Mouse (Mus musculus) G1E (cell line): Measurements from ENCODE around the gene Pdk1. TPM values are rescaled to one million over a fixed set of nuclear protein-coding genes. Genes with fewer than 3 reads are reported as not detected.

ENCODE experiments used
- ATAC-seq: 2 replicates; pipeline ENCODE4 v1.8.0; 2016; ENCODE audit warnings: mild to moderate bottlenecking; ENCODE audit not compliant: insufficient number of reproducible peaks, poor library complexity, low FRiP score, severe bottlenecking; ENCODE audit errors: extremely low read depth
- DNase-seq: peaks from one replicate; pipeline ENCODE4 v3.0.0; 2012; ENCODE audit warnings: low spot score
- H3K27me3 ChIP-seq: 2 replicates; pipeline ENCODE4 v1.6.1; 2012; ENCODE audit warnings: mild to moderate bottlenecking, low read length, inconsistent platforms; ENCODE audit not compliant: insufficient read depth
- H3K36me3 ChIP-seq: replicated peaks from 2 replicates; pipeline ENCODE3; 2012; ENCODE audit warnings: mild to moderate bottlenecking, inconsistent platforms
- H3K4me1 ChIP-seq: 2 replicates; pipeline ENCODE4 v1.6.1; 2012; ENCODE audit warnings: low read depth, low read length, inconsistent platforms, mixed read lengths; ENCODE audit not compliant: insufficient read depth
- H3K4me3 ChIP-seq: 2 replicates; pipeline ENCODE4 v1.5.1; 2012; ENCODE audit warnings: low read depth, mild to moderate bottlenecking, inconsistent platforms, low read length, moderate library complexity, mixed read lengths
- H3K9me3 ChIP-seq: replicated peaks from 2 replicates; pipeline ENCODE4 v1.6.1; 2012; ENCODE audit warnings: inconsistent platforms
- CTCF ChIP-seq: IDR thresholded peaks from 2 replicates; pipeline ENCODE4 v1.5.1; 2012; ENCODE audit warnings: low read depth, low read length, inconsistent platforms, mixed read lengths
- GATA1 ChIP-seq: IDR thresholded peaks from 2 replicates; pipeline ENCODE4 v1.6.1; 2012; ENCODE audit warnings: borderline replicate concordance, low read length, inconsistent platforms, mixed read lengths
- GATA2 ChIP-seq: IDR thresholded peaks from 2 replicates; pipeline ENCODE4 v1.6.1; 2012; ENCODE audit warnings: low read depth, low read length, inconsistent platforms, borderline replicate concordance
- POLR2AphosphoS5 ChIP-seq: IDR thresholded peaks from 2 replicates; pipeline ENCODE4 v1.6.1; 2012; ENCODE audit warnings: low read depth, low read length, inconsistent platforms; ENCODE audit not compliant: insufficient replicate concordance
- TAL1 ChIP-seq: conservative IDR thresholded peaks from 2 replicates; pipeline ENCODE4 v1.6.1; 2012; ENCODE audit warnings: low read depth, low read length, inconsistent platforms, mixed read lengths
- polyA plus RNA-seq: library from polyadenylated mRNA; stranded (reverse); fragments of >175 nt; gene quantifications from 2 replicates; pipeline ENCODE4 v1.2.3, GENCODE M21; 2012
- total RNA-seq, 2 experiments: library from RNA; stranded (forward) in 1 of 2; stranded (reverse) in 1 of 2; fragments of 200-1000 nt in 1 of 2; fragments of >200 nt in 1 of 2; fragmentation: Nextera tagmentation in 1 of 2; gene quantifications; 2 replicates each; pipeline ENCODE4 v1.2.3; 2014 to 2017

Pdk1 gene
- total and polyA plus RNA-seq, 3 experiments: 50.3 to 141 (median 62.8) TPM

DNA sequence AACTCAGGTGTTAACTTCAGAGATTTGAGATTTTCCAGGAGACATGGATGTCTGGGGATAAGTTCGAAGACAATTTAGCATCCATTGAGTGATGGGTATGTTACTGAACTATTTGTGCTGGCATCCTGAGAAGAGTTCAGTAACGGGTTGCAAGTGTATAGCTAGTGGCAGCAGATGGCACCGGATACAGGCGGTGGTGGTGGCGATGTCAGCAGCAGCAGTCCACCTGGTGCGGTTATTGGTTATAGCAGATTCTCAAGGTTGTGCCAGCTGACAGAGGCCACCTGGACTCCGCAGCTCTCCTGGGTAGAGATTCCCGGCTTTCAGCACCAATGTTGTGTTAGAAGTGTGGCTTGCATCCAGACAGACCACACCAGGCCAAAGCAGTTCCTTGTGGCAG is 61.0 kb downstream of the Pdk1 start:
- Histone ChIP-seq H3K4me1 (no peaks in the 10 kb centered on the region), H3K36me3 (no peaks in the 10 kb centered on the region), H3K9me3 (no peaks in the 10 kb centered on the region), H3K27me3 (peaks cover 17% of the 10 kb centered on the region), H3K4me3 (no peak overlapping the region)
- no peak for TF ChIP-seq GATA2
- no peak for TF ChIP-seq TAL1
- TF ChIP-seq CTCF: no peak
- no peak for TF ChIP-seq POLR2AphosphoS5
- TF ChIP-seq GATA1: no peak
- no peak for ATAC-seq
- DNase-seq: no peak

DNA sequence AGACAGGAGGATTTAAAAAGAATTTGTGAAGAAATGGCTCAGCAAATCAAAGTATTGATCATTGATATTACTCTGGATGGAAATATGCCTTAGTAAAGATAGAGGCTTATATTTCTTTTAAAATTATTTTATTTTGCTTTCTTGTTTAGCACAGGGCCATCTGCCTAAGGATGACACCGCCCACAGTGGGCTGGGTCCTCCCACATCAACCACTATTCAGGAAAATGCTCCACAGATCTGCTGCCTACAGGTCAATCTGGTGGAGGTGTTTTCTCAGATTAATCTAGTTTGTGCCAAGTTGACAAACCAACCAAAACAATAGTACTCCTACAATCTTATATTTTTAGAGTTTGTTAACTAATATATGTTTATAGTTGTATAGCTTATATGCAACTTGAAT is 63.7 kb downstream of the Pdk1 start:
- ATAC-seq: no peak
- no peaks in the 10 kb centered on the region for H3K36me3 ChIP-seq
- H3K4me3 ChIP-seq: no peak overlapping the region
- H3K9me3 ChIP-seq: no peaks in the 10 kb centered on the region
- no peak for TF ChIP-seq POLR2AphosphoS5
- no peak for TF ChIP-seq TAL1
- TF ChIP-seq CTCF: no peak
- TF ChIP-seq GATA1: no peak
- no peak for TF ChIP-seq GATA2
- no peaks in the 10 kb centered on the region for H3K4me1 ChIP-seq
- DNase-seq: no peak
- H3K27me3 ChIP-seq: peaks cover 9% of the 10 kb centered on the region

GRCm38 (mm10) chr2:71937649-71938308 is 64.8 kb downstream of the Pdk1 start:
- H3K36me3 ChIP-seq: no peaks in the 10 kb centered on the region
- ATAC-seq (no peak), DNase-seq (no peak)
- no peak for TF ChIP-seq TAL1
- no peak for TF ChIP-seq GATA1
- TF ChIP-seq POLR2AphosphoS5: no peak
- TF ChIP-seq GATA2: no peak
- TF ChIP-seq CTCF: no peak
- H3K4me1 ChIP-seq: no peaks in the 10 kb centered on the region
- H3K27me3 ChIP-seq: peaks cover 7% of the 10 kb centered on the region; the same call in 1 of the 2 replicates
- no peak overlapping the region for H3K4me3 ChIP-seq
- no peaks in the 10 kb centered on the region for H3K9me3 ChIP-seq

- TF ChIP-seq POLR2AphosphoS5 (no peak), GATA1 (no peak), GATA2 (no peak), TAL1 (no peak), CTCF (no peak)
- ATAC-seq (no peak), DNase-seq (no peak)
- no peaks in the 10 kb centered on the region for H3K36me3 ChIP-seq
- no peaks in the 10 kb centered on the region for H3K4me1 ChIP-seq
- no peaks in the 10 kb centered on the region for H3K9me3 ChIP-seq
- H3K27me3 ChIP-seq: peaks cover 6% of the 10 kb centered on the region; the same call in 1 of the 2 replicates
- H3K4me3 ChIP-seq: no peak overlapping the region
These were observed 65.8 kb downstream of the Pdk1 start for GRCm38 (mm10) chr2:71938716-71939393.

- no peaks in the 10 kb centered on the region for H3K27me3 ChIP-seq
- no peaks in the 10 kb centered on the region for H3K4me1 ChIP-seq
- H3K36me3 ChIP-seq: no peaks in the 10 kb centered on the region
- no peaks in the 10 kb centered on the region for H3K9me3 ChIP-seq
- no peak for TF ChIP-seq CTCF
- no peak for TF ChIP-seq GATA1
- TF ChIP-seq TAL1: no peak
- TF ChIP-seq GATA2: no peak
- no peak for TF ChIP-seq POLR2AphosphoS5
- no peak for ATAC-seq
- no peak for DNase-seq
- no peak overlapping the region for H3K4me3 ChIP-seq
These were observed 68.1 kb downstream of the Pdk1 start for GRCm38 (mm10) chr2:71941005-71941720.

DNA sequence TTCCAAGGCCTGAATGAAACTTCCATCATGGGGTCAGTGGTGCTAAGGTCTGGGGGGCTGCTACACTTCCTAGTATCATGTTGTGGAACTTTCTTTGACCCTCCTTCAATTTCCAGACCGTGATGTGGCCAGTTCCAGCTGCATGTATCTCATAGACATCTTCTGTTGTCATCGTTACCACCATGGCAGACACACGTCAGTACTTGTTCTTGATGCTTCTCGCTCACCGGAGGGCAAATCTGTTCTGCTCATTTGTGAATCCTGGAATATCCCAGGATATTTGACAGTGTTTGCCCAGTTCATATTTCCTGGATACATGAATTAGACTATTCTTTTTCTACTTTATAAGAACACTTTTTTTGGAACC is 68.7 kb downstream of the Pdk1 start:
- no peak for ATAC-seq
- no peak for DNase-seq
- Histone ChIP-seq H3K27me3 (no peaks in the 10 kb centered on the region), H3K4me3 (no peak overlapping the region), H3K4me1 (no peaks in the 10 kb centered on the region), H3K9me3 (no peaks in the 10 kb centered on the region), H3K36me3 (no peaks in the 10 kb centered on the region)
- TF ChIP-seq TAL1: no peak
- TF ChIP-seq POLR2AphosphoS5: no peak
- no peak for TF ChIP-seq CTCF
- TF ChIP-seq GATA2: no peak
- no peak for TF ChIP-seq GATA1
